Mouse (Mus musculus) midbrain, postnatal 0 days (tissue): ENCODE measurements around the gene Dse. TPM values are rescaled to one million over a fixed set of nuclear protein-coding genes. Genes with fewer than 3 reads are reported as not detected.
A peak's percentile ranks its signal among the peaks of the same experiment; 100 is the strongest.

Experiments used
- ATAC-seq: fragments of 200-750 bp; cut with Nextera tagmentation; 2 replicates; pipeline ENCODE4 v1.8.0; 2017; ENCODE audit warnings: moderate number of reproducible peaks, mild to moderate bottlenecking, moderate TSS enrichment, moderate library complexity; ENCODE audit not compliant: low FRiP score
- DNase-seq: peaks from one replicate; pipeline ENCODE4 v3.0.0-alpha.2; 2015; ENCODE audit warnings: low spot score
- H3K27ac ChIP-seq: fragments of 300-500 bp; sonication (generic); 2 replicates; pipeline ENCODE4 v1.5.1; 2014; ENCODE audit warnings: low read depth, mild to moderate bottlenecking, low read length, mixed read lengths
- H3K27me3 ChIP-seq: fragments of 300-500 bp; sonication (generic); 2 replicates; pipeline ENCODE4 v1.6.1; 2014; ENCODE audit warnings: low read length, control low read depth, mixed read lengths; ENCODE audit not compliant: insufficient read depth
- H3K36me3 ChIP-seq: fragments of 300-500 bp; sonication (generic); 2 replicates; pipeline ENCODE4 v1.6.1; 2014; ENCODE audit warnings: low read length, control low read depth, mixed read lengths; ENCODE audit not compliant: insufficient read depth
- H3K4me1 ChIP-seq: fragments of 300-500 bp; sonication (generic); 2 replicates; pipeline ENCODE4 v1.6.1; 2014; ENCODE audit warnings: mild to moderate bottlenecking, control low read depth, antibody characterized with exemption, low read length, mixed read lengths; ENCODE audit not compliant: insufficient read depth
- H3K4me2 ChIP-seq: fragments of 300-500 bp; sonication (generic); 2 replicates; pipeline ENCODE4 v1.6.1; 2014; ENCODE audit warnings: low read depth, mild to moderate bottlenecking, low read length, mixed read lengths; ENCODE audit not compliant: poor library complexity, severe bottlenecking
- H3K4me3 ChIP-seq: fragments of 300-500 bp; sonication (generic); 2 replicates; pipeline ENCODE4 v1.5.1; 2014; ENCODE audit warnings: low read depth, mild to moderate bottlenecking, low read length, moderate library complexity
- H3K9ac ChIP-seq: fragments of 300-500 bp; sonication (generic); replicated peaks from 2 replicates; pipeline ENCODE4 v1.6.1; 2014; ENCODE audit warnings: mild to moderate bottlenecking, low read length, moderate library complexity, mixed read lengths; ENCODE audit not compliant: poor library complexity, severe bottlenecking
- H3K9me3 ChIP-seq: fragments of 300-500 bp; sonication (generic); 2 replicates; pipeline ENCODE4 v1.6.1; 2016; ENCODE audit warnings: low read length, control low read depth
- CTCF ChIP-seq: IDR thresholded peaks from 2 replicates; pipeline ENCODE4 v1.5.1; 2016; ENCODE audit warnings: antibody characterized with exemption, mild to moderate bottlenecking
- WGBS: fragments of 180-500 bp; shearing (Covaris S2); extraction: QIAGEN DNeasy Blood & Tissue Kit; methylation state at CpG from one replicate; pipeline ENCODE4 v1.1.7; 2014; 5-methylcytosine and 5-hydroxymethylcytosine counted together
- polyA plus RNA-seq: library from polyadenylated mRNA; unstranded; fragments of >200 nt; fragmentation: Nextera tagmentation; extraction: Ambion mirVana; gene quantifications from 2 replicates; pipeline ENCODE4 v1.2.1, GENCODE M21; 2015
- total RNA-seq: library from RNA; depleted of rRNA; stranded (reverse); fragments of >200 nt; gene quantifications from 2 replicates; pipeline ENCODE4 v1.2.3, GENCODE M21; 2014

Gene Dse
- total and polyA plus RNA-seq, 2 experiments from 2014 or later = 7.0 to 37.4 TPM

DNA sequence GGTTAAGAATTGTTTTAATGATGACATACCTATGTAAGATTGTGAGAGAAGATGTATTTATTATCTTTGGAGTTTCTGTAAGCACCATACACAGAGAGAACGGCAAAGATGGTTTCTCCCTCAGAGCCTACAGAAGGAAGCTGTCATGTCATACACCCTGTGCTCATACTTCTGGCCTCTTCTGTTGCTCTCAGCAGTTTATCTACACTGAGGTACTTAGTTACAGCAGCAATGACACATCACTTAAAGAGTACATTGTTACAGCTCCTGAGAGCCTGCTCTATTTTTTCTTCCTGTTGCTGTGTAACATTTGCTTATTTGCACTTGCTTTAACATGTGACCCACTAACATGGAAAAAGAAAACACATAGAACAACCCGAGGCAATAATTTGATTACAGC lies 40.5 kb downstream of the Dse start:
- Histone ChIP-seq H3K9ac (no peak overlapping the region), H3K36me3 (no peaks in the 10 kb centered on the region), H3K27me3 (no peaks in the 10 kb centered on the region), H3K9me3 (no peaks in the 10 kb centered on the region), H3K27ac (no peak overlapping the region), H3K4me2 (no peak overlapping the region), H3K4me1 (no peaks in the 10 kb centered on the region), H3K4me3 (no peak overlapping the region)
- ATAC-seq = no peak
- DNase-seq = no peak
- TF ChIP-seq CTCF = no peak
- 80% methylated on average over 2 of the region's 2 CpGs for WGBS

DNA sequence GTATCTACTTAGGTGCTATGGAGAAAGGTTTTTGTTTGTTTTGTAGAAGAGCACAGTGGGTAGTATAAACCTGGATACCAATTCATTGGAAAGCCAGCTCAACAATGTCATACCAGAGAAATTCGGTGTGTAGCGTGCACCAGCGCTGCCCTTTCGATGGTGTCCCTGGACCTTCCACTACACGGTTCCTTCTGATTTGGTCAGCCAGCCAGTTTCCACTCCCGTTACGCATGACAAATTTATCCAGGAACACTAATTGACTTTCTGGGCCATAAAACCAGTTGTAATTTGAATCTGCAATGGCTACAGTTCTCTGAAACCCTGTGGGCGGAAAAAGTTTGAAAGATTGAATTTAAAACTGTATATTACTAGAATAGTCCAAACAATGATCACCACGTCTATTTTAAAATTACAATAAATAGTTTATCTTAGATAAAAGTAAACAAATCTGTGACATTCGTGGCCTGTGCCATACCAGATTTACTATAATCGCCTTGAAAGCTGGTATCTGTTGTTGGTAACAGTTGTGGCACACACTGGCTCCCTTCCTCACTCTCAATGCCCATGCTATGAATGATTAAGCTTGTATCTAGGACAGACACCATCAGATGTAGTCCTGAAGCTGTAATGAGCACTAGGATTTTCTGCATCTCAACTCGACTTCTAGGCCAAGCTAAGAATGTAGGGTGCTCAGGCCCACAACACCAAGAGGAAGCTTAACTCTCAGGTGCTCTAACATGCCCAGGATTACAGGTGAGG lies 51.5 kb downstream of the Dse start:
- TF ChIP-seq CTCF = no peak

DNA sequence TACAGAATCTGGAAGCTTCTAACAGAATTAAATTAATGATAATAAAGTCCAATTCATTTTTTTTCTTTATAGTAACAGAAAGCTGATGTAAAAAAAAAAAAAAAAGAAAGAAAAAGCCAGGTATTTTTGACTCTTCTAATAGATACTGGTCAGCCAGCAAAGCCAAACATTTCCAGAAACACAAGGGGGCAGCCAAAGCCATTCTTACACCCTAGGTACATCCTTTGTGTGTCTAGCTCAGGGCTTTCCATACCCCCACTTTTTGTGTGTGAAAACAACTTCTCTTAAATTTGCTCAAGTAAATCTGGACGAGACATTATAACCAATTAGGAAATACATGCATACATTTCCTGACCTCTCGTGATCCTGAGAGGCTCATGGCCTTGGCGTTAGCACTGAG lies 55.7 kb downstream of the Dse start:
- Histone ChIP-seq H3K9ac (no peak overlapping the region), H3K27me3 (no peaks in the 10 kb centered on the region), H3K4me3 (no peak overlapping the region), H3K9me3 (no peaks in the 10 kb centered on the region), H3K36me3 (no peaks in the 10 kb centered on the region), H3K4me2 (no peak overlapping the region), H3K4me1 (no peaks in the 10 kb centered on the region), H3K27ac (no peak overlapping the region)
- DNase-seq (peak; percentile 37), ATAC-seq (no peak)
- 87% methylated on average over 3 of the region's 3 CpGs for WGBS
- peak; percentile 49 for TF ChIP-seq CTCF

More for the DNA sequence above, 51.5 kb downstream of the Dse start:
- H3K4me2 ChIP-seq = no peak overlapping the region
- DNase-seq (no peak), ATAC-seq (no peak)
- WGBS = 77% methylated on average over 12 of the region's 12 CpGs
- H3K9me3 ChIP-seq = no peaks in the 10 kb centered on the region
- no peak overlapping the region for H3K4me3 ChIP-seq
- H3K4me1 ChIP-seq = no peaks in the 10 kb centered on the region
- no peaks in the 10 kb centered on the region for H3K27me3 ChIP-seq
- no peak overlapping the region for H3K9ac ChIP-seq
- no peaks in the 10 kb centered on the region for H3K36me3 ChIP-seq
- no peak overlapping the region for H3K27ac ChIP-seq

DNA sequence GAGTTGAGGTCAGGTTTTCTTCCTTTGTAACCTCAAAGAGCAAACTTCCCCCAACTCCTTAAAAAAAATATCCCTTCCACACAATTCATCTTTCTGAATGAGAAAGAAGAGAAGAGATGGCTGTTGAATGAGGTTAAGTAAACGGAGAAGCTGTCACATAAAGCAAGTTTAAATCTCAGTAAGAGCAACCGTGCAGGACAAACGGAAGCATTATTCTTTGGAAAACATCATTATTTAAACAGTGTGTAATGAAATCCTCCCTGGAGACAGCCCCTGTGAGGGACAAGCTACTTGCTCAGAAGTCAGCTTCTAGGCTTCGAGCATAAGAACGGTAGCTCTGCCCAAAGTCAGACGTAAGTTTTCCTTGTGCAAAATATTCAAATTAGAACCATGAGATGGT lies 57.1 kb downstream of the Dse start:
- TF ChIP-seq CTCF = no peak
- ATAC-seq = no peak
- no peaks in the 10 kb centered on the region for H3K9me3 ChIP-seq

DNA sequence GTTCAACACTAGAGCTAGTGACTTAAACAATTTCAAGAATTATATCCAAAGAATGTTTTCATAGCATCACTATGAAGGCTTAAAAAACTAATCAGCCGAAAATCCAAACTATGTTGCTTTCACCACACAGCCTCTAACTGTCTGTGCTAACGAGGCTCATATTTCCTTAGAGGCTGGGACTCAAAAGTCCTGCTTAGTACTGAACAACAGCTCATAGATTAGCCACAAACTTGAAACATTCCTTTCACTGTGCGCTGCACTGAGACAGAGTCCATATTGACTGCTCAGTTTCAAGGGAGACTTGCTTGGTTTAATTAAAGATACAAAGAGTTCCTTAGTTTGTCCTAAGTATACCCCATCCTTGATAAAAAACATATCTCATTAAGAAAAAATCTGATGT lies 57.7 kb downstream of the Dse start:
- 85% methylated on average over 3 of the region's 3 CpGs for WGBS
- Histone ChIP-seq H3K4me3 (no peak overlapping the region), H3K9ac (no peak overlapping the region), H3K36me3 (no peaks in the 10 kb centered on the region), H3K9me3 (no peaks in the 10 kb centered on the region), H3K27ac (no peak overlapping the region), H3K4me1 (no peaks in the 10 kb centered on the region), H3K4me2 (no peak overlapping the region), H3K27me3 (no peaks in the 10 kb centered on the region)
- ATAC-seq (no peak), DNase-seq (no peak)
- TF ChIP-seq CTCF = no peak

More for the DNA sequence above, 57.1 kb downstream of the Dse start:
- no peak overlapping the region for H3K9ac ChIP-seq
- H3K4me1 ChIP-seq = no peaks in the 10 kb centered on the region
- DNase-seq = no peak
- H3K27me3 ChIP-seq = no peaks in the 10 kb centered on the region
- no peaks in the 10 kb centered on the region for H3K36me3 ChIP-seq
- H3K4me2 ChIP-seq = no peak overlapping the region
- no peak overlapping the region for H3K4me3 ChIP-seq
- WGBS = 49% methylated on average over 6 of the region's 6 CpGs
- H3K27ac ChIP-seq = no peak overlapping the region

DNA sequence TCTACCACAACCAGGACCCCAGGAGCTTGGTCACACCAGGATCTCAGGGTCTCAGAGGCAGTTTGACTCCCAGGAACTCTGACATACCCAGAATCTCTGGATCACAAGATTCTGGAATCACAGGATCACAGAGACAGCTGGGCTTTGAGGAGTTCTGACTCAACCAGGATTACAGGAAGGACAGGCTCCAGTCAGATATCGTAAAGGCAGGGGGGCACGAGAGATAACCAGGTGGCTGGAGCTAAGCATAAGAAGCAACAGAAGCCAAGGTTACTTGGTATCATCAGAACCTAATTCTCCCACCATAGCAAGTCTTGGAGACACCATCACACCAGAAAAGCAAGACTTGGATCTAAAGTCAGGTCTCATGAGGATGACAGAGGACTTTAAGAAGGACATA lies 65.8 kb downstream of the Dse start:
- DNase-seq (no peak), ATAC-seq (no peak)

More for the DNA sequence above, 65.8 kb downstream of the Dse start:
- Histone ChIP-seq H3K9me3 (no peaks in the 10 kb centered on the region), H3K4me3 (no peak overlapping the region), H3K4me2 (no peak overlapping the region), H3K27ac (no peak overlapping the region), H3K36me3 (no peaks in the 10 kb centered on the region), H3K27me3 (no peaks in the 10 kb centered on the region), H3K4me1 (no peaks in the 10 kb centered on the region), H3K9ac (no peak overlapping the region)
- no peak for TF ChIP-seq CTCF
- WGBS = 87% methylated on average over 2 of the region's 2 CpGs
